Comparison of ENCODE assay signal across 29 mouse cellular contexts in the genomic region with DNA sequence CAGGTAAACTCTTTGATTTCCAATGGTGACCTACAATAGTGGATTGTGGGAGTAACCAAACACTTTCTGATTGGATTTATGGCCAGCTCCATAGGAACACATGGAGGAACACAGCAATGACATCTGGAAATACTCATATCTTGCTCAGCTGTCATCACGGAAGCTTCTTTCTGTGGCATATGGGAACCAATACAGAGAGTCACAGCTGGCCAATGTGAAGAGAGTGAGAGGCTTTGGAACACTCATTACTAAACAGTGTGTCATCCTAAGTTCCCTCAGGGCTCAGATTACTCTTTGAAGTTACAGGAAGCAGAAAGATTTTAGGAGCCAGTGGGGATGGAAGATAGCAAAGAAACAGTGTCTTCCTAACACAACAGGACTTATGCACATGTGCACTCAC. TPM values are rescaled to one million over a fixed set of nuclear protein-coding genes. Genes with fewer than 3 reads are reported as not detected.
DNase-seq lines count a peak whose midpoint lies in the region; ATAC-seq and TF ChIP-seq lines count a peak whose summit lies in the region.
"Had no signal": no experiment of that assay in that cellular context is flagged by ENCODE, and none has a peak within 500 bp of the region (broad histone marks: within the 10 kb centered on the region; RNA-seq: fewer than 3 reads in every experiment).

No protein-coding gene starts in this region.

- ATAC-seq in liver, postnatal 0 days: peak; percentile 62
- no peak for ATAC-seq in liver, embryonic 11.5 days (replicated peaks; ENCODE audit: low FRiP score)
- peak; percentile 54 for ATAC-seq in lung, postnatal 0 days
- no peak for ATAC-seq in CD4-positive, CD25-positive, alpha-beta regulatory T cell, adult 4 months
- ATAC-seq: forebrain, embryonic 14.5 days; forebrain, postnatal 0 days; hindbrain, embryonic 16.5 days had no signal

- DNase-seq in liver, postnatal 0 days: no peak
- no peak for DNase-seq in liver, embryonic 11.5 days (ENCODE audit: low spot score)
- peak; percentile 6 for DNase-seq in lung, postnatal 0 days (ENCODE audit: low spot score)
- no peak for DNase-seq in lung, postnatal 14 days
- DNase-seq in large intestine, adult 2 months (ENCODE audit: low read depth, low spot score): peak; percentile 13
- no peak for DNase-seq in left cerebral cortex, adult 9 months (ENCODE audit: low spot score in 2 of 2)
- DNase-seq: adrenal gland, adult 2 months; adrenal gland, postnatal 14 days; cerebellum, adult 11 months; cerebellum, adult 2 months; cerebellum, adult 9-11 months; cerebellum, postnatal 25 days; forebrain, postnatal 0 days; gastrocnemius, adult 2 months; gastrocnemius, postnatal 14 days; heart, adult 11 months had no signal

- no peak overlapping the region for H3K27ac ChIP-seq in liver, postnatal 0 days (ENCODE audit: low read depth)
- H3K27ac ChIP-seq in liver, embryonic 11.5 days (ENCODE audit: low read depth, low read length): no peak overlapping the region
- H3K27ac ChIP-seq in lung, postnatal 0 days (ENCODE audit: low read length): no peak overlapping the region
- H3K27ac ChIP-seq: embryonic facial prominence, embryonic 13.5 days; forebrain, embryonic 10.5 days; gastrocnemius, adult 2 months; hindbrain, embryonic 10.5 days; hindbrain, embryonic 13.5 days had no signal

- TF ChIP-seq CTCF in liver, postnatal 0 days (IDR thresholded peaks at IDR 0.05; ENCODE audit: low read depth): no peak
- TF ChIP-seq CTCF in lung, postnatal 0 days (IDR thresholded peaks at IDR 0.05): no peak

- no peak overlapping the region for H3K4me3 ChIP-seq in liver, postnatal 0 days (ENCODE audit: low read depth, low read length)
- H3K4me3 ChIP-seq in liver, embryonic 11.5 days (ENCODE audit: low read depth, low read length): no peak overlapping the region
- no peak overlapping the region for H3K4me3 ChIP-seq in lung, postnatal 0 days (ENCODE audit: low read depth, low read length)
- H3K4me3 ChIP-seq: embryonic facial prominence, embryonic 13.5 days; forebrain, embryonic 10.5 days; gastrocnemius, adult 2 months; hindbrain, embryonic 10.5 days; hindbrain, embryonic 13.5 days had no signal

- no peaks in the 10 kb centered on the region for H3K9me3 ChIP-seq in liver, postnatal 0 days (ENCODE audit: low read length)
- no peaks in the 10 kb centered on the region for H3K9me3 ChIP-seq in liver, embryonic 11.5 days (ENCODE audit: control insufficient read depth, low read length)
- H3K9me3 ChIP-seq in lung, postnatal 0 days (ENCODE audit: low read length): no peaks in the 10 kb centered on the region
- H3K9me3 ChIP-seq: embryonic facial prominence, embryonic 13.5 days; forebrain, embryonic 10.5 days; G1E; hindbrain, embryonic 10.5 days; hindbrain, embryonic 13.5 days had no signal

- 73% methylated on average over 1 of the region's 1 CpGs for WGBS in liver, postnatal 0 days (ENCODE audit: insufficient replicate concordance)
- 80% methylated on average over 1 of the region's 1 CpGs for WGBS in liver, embryonic 11.5 days
- 57% methylated on average over 1 of the region's 1 CpGs for WGBS in lung, postnatal 0 days
- 32% methylated on average over 1 of the region's 1 CpGs for WGBS in large intestine, adult 2 months

- H3K36me3 ChIP-seq in liver, postnatal 0 days (replicated peaks; ENCODE audit: insufficient read depth, low read length): no peaks in the 10 kb centered on the region
- no peaks in the 10 kb centered on the region for H3K36me3 ChIP-seq in liver, embryonic 11.5 days (ENCODE audit: control insufficient read depth, insufficient read depth, low read length)
- H3K36me3 ChIP-seq in lung, postnatal 0 days (ENCODE audit: insufficient read depth, low read length): no peaks in the 10 kb centered on the region
- H3K36me3 ChIP-seq: embryonic facial prominence, embryonic 13.5 days; forebrain, embryonic 10.5 days; G1E; hindbrain, embryonic 10.5 days; hindbrain, embryonic 13.5 days had no signal

- H3K4me2 ChIP-seq in liver, postnatal 0 days (ENCODE audit: low read depth, low read length): no peak overlapping the region
- no peak overlapping the region for H3K4me2 ChIP-seq in liver, embryonic 11.5 days
- no peak overlapping the region for H3K4me2 ChIP-seq in lung, postnatal 0 days (replicated peaks; ENCODE audit: low read depth, low read length)
- H3K4me2 ChIP-seq: embryonic facial prominence, embryonic 13.5 days; heart, embryonic 11.5 days; hindbrain, embryonic 13.5 days had no signal

- H3K27me3 ChIP-seq in liver, postnatal 0 days (ENCODE audit: insufficient read depth, low read length): no peaks in the 10 kb centered on the region
- no peaks in the 10 kb centered on the region for H3K27me3 ChIP-seq in liver, embryonic 11.5 days (replicated peaks; ENCODE audit: control insufficient read depth, insufficient read depth, low read length)
- H3K27me3 ChIP-seq in lung, postnatal 0 days (replicated peaks; ENCODE audit: insufficient read depth, low read length): no peaks in the 10 kb centered on the region
- H3K27me3 ChIP-seq: CH12.LX; embryonic facial prominence, embryonic 13.5 days; hindbrain, embryonic 13.5 days had no signal

- TF ChIP-seq EP300 in liver, postnatal 0 days (IDR thresholded peaks at IDR 0.05; ENCODE audit: low read depth): no peak
- no peak for TF ChIP-seq EP300 in lung, postnatal 0 days (IDR thresholded peaks at IDR 0.05)

- no peaks in the 10 kb centered on the region for H3K4me1 ChIP-seq in liver, postnatal 0 days (ENCODE audit: insufficient read depth)
- no peaks in the 10 kb centered on the region for H3K4me1 ChIP-seq in liver, embryonic 11.5 days (replicated peaks; ENCODE audit: control insufficient read depth, insufficient read depth, low read length)
- no peaks in the 10 kb centered on the region for H3K4me1 ChIP-seq in lung, postnatal 0 days (ENCODE audit: insufficient read depth, low read depth, low read length)
- H3K4me1 ChIP-seq: embryonic facial prominence, embryonic 13.5 days; forebrain, embryonic 10.5 days; hindbrain, embryonic 10.5 days; hindbrain, embryonic 13.5 days had no signal

- no peak overlapping the region for H3K9ac ChIP-seq in liver, postnatal 0 days (replicated peaks)
- no peak overlapping the region for H3K9ac ChIP-seq in liver, embryonic 11.5 days (ENCODE audit: low read depth, low read length)
- no peak overlapping the region for H3K9ac ChIP-seq in lung, postnatal 0 days (replicated peaks; ENCODE audit: low read depth)
- H3K9ac ChIP-seq: embryonic facial prominence, embryonic 13.5 days; forebrain, postnatal 0 days; hindbrain, embryonic 13.5 days had no signal

RNA-seq across cellular contexts. Expression of a gene that starts 57.8 kb away (rescaled TPM):
- 3.3 and 4.1 TPM in 2 replicates for polyA plus RNA-seq in liver, postnatal 0 days (2015; fragmentation: Nextera tagmentation; extraction: Ambion mirVana)
- polyA plus RNA-seq in liver, embryonic 11.5 days (2014; fragmentation: Nextera tagmentation; extraction: Ambion mirVana): not detected in 2 replicates
- polyA plus RNA-seq in lung, postnatal 0 days (2015; fragmentation: Nextera tagmentation; extraction: Ambion mirVana): 0.26 and 0.31 TPM in 2 replicates
- polyA plus RNA-seq in large intestine, adult 2 months (2012; rRNA removed): 1.7 and 2.7 TPM in 2 replicates
- not detected for polyA plus RNA-seq in CD4-positive, CD25-positive, alpha-beta regulatory T cell, adult 4 months (2017; shearing (Covaris generic))
- polyA plus RNA-seq: adrenal gland, adult 2 months; cerebellum, adult 2 months; embryonic facial prominence, embryonic 13.5 days; forebrain, embryonic 10.5 days; forebrain, embryonic 14.5 days; forebrain, postnatal 0 days; frontal cortex, adult 2 months; G1E; heart, embryonic 11.5 days; heart, embryonic 14.5 days; heart, postnatal 0 days; hindbrain, embryonic 10.5 days; hindbrain, embryonic 13.5 days; hindbrain, embryonic 16.5 days had no signal

Comparison
In these comparisons a context has a peak if more than half of its experiments do, and no peak if none do; other contexts are left out.
1. ATAC-seq: peak in liver, postnatal 0 days (single experiment) and lung, postnatal 0 days (single experiment); none in liver, embryonic 11.5 days (single experiment) and CD4-positive, CD25-positive, alpha-beta regulatory T cell, adult 4 months (single experiment).
2. DNase-seq: peak in lung, postnatal 0 days (single experiment) and large intestine, adult 2 months (single experiment); none in liver, postnatal 0 days (single experiment), liver, embryonic 11.5 days (single experiment), lung, postnatal 14 days (single experiment) and left cerebral cortex, adult 9 months (0 of 2).